Mouse (Mus musculus): ENCODE results near the gene Bmp3. TPM values are rescaled to one million over a fixed set of nuclear protein-coding genes. Genes with fewer than 3 reads are reported as not detected.

The Bmp3 gene
- 6.8 and 10.8 TPM in 2 replicates for polyA plus RNA-seq (2015; fragmentation: Nextera tagmentation; extraction: Ambion mirVana)

DNA sequence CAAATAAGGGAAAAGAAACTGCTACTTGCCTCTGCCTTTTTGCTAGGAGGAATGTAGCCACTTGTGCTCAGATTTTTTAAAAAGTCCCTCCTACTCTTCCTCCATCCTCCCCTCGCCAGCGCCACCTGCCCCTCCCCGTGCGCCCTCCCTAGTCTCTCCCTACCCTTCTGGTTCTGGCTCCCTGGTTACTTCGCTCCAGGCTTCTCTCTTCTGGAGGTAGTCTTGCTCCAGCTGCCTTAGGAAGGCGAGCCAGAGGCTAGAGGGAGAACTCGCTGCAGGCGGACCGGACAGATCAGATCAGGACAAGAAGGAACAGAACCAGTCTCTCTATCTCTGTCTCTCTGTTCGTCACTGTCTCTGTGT, at the start of gene Bmp3:
TSS of gene Bmp3 (plus strand) at position 152 of the 363 bp plus-strand sequence.
- Histone ChIP-seq H3K9me3 (ENCODE audit: low read length) (no peaks in the 10 kb centered on the region), H3K9ac (replicated peaks; ENCODE audit: low read depth) (peak within 1 kb of the TSS; percentile 34), H3K27ac (ENCODE audit: low read length) (peak within 1 kb of the TSS; percentile 66; the same call in 1 of the 2 replicates), H3K4me2 (replicated peaks; ENCODE audit: low read depth, low read length) (peak within 1 kb of the TSS; percentile 86), H3K36me3 (ENCODE audit: insufficient read depth, low read length) (no peaks in the 10 kb centered on the region), H3K27me3 (replicated peaks; ENCODE audit: insufficient read depth, low read length) (peaks cover 9% of the 10 kb centered on the region), H3K4me3 (ENCODE audit: low read depth, low read length) (peak within 1 kb of the TSS; percentile 59), H3K4me1 (ENCODE audit: insufficient read depth, low read depth, low read length) (peaks cover 3% of the 10 kb centered on the region; the same call in 1 of the 2 replicates)
- peak; percentile 58 for DNase-seq (ENCODE audit: low spot score)
- 1% methylated on average over 10 of the region's 10 CpGs for whole genome bisulfite sequencing
- ATAC-seq = peak; percentile 58
- TF ChIP-seq EP300 (IDR thresholded peaks at IDR 0.05) (no peak), CTCF (IDR thresholded peaks at IDR 0.05) (0 out of 2 replicates have a peak, but pooled peaks have one; percentile 16)

DNA sequence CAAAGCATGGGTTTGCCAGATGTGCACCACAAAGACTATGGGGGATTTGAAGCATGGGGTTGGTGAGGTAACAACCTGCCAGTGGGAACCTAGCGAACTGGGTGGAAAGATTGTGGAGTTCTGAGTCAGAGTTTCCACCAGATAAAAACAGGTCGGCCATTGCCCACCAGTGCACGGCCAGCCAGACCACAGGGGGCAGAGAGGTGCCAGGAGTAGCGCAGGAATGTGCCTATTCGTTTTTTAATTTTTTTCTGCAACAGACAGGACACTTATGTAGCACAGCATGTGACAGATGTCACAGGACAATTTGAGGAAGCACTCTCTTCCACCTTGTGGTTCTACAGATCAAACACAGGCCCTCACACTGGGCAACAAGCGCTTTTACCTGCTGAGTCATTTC, 49.5 kb upstream of the Bmp3 start:
- H3K4me1 ChIP-seq (ENCODE audit: insufficient read depth, low read depth, low read length) = no peaks in the 10 kb centered on the region
- no peaks in the 10 kb centered on the region for H3K27me3 ChIP-seq (replicated peaks; ENCODE audit: insufficient read depth, low read length)
- ATAC-seq (no peak), DNase-seq (ENCODE audit: low spot score) (no peak)
- H3K9ac ChIP-seq (replicated peaks; ENCODE audit: low read depth) = no peak overlapping the region
- no peaks in the 10 kb centered on the region for H3K9me3 ChIP-seq (ENCODE audit: low read length)
- H3K4me2 ChIP-seq (replicated peaks; ENCODE audit: low read depth, low read length) = no peak overlapping the region
- H3K27ac ChIP-seq (ENCODE audit: low read length) = no peak overlapping the region
- H3K4me3 ChIP-seq (ENCODE audit: low read depth, low read length) = no peak overlapping the region
- no peaks in the 10 kb centered on the region for H3K36me3 ChIP-seq (ENCODE audit: insufficient read depth, low read length)
- WGBS = 84% methylated on average over 6 of the region's 6 CpGs
- no peak for TF ChIP-seq EP300 (IDR thresholded peaks at IDR 0.05)
- TF ChIP-seq CTCF (IDR thresholded peaks at IDR 0.05) = no peak

DNA sequence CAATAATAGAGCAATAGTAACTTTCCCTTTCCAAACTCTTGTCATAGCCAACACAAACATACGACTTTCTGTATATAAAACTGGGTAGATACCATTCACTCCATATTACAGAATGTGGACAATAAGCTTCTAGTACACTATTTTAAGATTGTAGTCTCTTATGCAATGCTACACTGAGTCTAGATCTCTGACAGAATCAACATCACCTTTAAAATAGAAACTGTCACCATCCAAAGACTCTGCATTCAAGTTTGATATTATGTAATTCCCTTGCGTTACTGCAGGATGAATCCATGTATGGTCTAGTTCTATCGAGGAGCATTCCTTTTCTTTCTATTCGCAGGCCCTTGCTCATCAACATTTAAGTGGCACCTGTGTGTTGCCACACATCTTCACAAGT, 47.7 kb upstream of the Bmp3 start:
- Histone ChIP-seq H3K4me2 (replicated peaks; ENCODE audit: low read depth, low read length) (no peak overlapping the region), H3K36me3 (ENCODE audit: insufficient read depth, low read length) (no peaks in the 10 kb centered on the region), H3K27me3 (replicated peaks; ENCODE audit: insufficient read depth, low read length) (no peaks in the 10 kb centered on the region), H3K4me1 (ENCODE audit: insufficient read depth, low read depth, low read length) (no peaks in the 10 kb centered on the region), H3K9me3 (ENCODE audit: low read length) (no peaks in the 10 kb centered on the region), H3K4me3 (ENCODE audit: low read depth, low read length) (no peak overlapping the region), H3K27ac (ENCODE audit: low read length) (peak overlapping the region; percentile 14; the same call in 1 of the 2 replicates), H3K9ac (replicated peaks; ENCODE audit: low read depth) (no peak overlapping the region)
- 70% methylated on average over 4 of the region's 4 CpGs for WGBS
- ATAC-seq = peak; percentile 67
- DNase-seq (ENCODE audit: low spot score) = peak; percentile 71
- 0 out of 2 replicates have a peak, but pooled peaks have one; percentile 12 for TF ChIP-seq EP300 (IDR thresholded peaks at IDR 0.05)
- no peak for TF ChIP-seq CTCF (IDR thresholded peaks at IDR 0.05)

DNA sequence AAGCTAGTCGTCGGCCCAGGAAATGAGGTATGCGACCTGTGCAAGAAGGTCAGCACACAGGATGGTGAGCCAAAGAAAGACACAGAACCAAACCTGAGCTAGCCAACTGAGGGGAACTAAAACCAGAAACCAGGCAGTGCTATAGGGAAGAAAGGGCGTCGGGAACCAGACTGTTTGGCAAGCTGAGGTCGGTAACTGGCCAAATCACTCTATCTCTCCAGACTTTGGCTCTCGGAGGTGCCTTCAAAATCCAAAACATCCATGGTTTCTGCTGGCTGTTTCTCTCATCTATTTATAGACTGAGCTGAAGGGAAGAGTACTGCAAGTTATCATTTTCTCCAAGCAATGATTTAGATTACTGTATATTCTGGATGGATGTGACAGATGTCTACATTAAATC, 47.2 kb upstream of the Bmp3 start:
- peak; percentile 28; the same call in 1 of the 2 replicates for ATAC-seq
- Histone ChIP-seq H3K4me1 (ENCODE audit: insufficient read depth, low read depth, low read length) (no peaks in the 10 kb centered on the region), H3K4me3 (ENCODE audit: low read depth, low read length) (no peak overlapping the region), H3K27me3 (replicated peaks; ENCODE audit: insufficient read depth, low read length) (no peaks in the 10 kb centered on the region), H3K9ac (replicated peaks; ENCODE audit: low read depth) (no peak overlapping the region), H3K36me3 (ENCODE audit: insufficient read depth, low read length) (no peaks in the 10 kb centered on the region), H3K27ac (ENCODE audit: low read length) (no peak overlapping the region), H3K9me3 (ENCODE audit: low read length) (no peaks in the 10 kb centered on the region), H3K4me2 (replicated peaks; ENCODE audit: low read depth, low read length) (no peak overlapping the region)
- TF ChIP-seq CTCF (IDR thresholded peaks at IDR 0.05) = no peak
- TF ChIP-seq EP300 (IDR thresholded peaks at IDR 0.05) = no peak
- WGBS = 55% methylated on average over 7 of the region's 7 CpGs
- DNase-seq (ENCODE audit: low spot score) = peak; percentile 55

DNA sequence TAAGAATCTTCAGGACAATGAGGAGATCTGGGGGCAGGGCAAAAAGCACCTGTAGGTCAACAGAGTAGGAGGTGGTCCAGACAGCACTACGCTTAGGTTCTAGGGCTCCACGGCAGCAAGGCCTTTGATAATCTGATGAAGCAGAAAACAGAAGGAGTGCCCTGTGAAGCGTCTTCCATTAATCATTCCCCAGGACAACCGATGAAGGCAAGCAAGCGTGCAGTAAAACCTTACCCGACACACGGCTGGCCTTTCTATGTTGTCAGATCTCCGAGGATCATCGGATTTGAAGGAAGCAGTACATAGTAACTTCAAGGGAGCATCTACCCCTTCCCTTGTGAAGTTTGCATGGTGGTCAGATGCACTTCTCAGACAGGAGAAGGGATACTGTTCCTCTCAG, 46.3 kb upstream of the Bmp3 start:
- no peaks in the 10 kb centered on the region for H3K36me3 ChIP-seq (ENCODE audit: insufficient read depth, low read length)
- ATAC-seq (no peak), DNase-seq (ENCODE audit: low spot score) (no peak)
- no peak overlapping the region for H3K27ac ChIP-seq (ENCODE audit: low read length)
- H3K4me1 ChIP-seq (ENCODE audit: insufficient read depth, low read depth, low read length) = no peaks in the 10 kb centered on the region
- no peaks in the 10 kb centered on the region for H3K9me3 ChIP-seq (ENCODE audit: low read length)
- no peaks in the 10 kb centered on the region for H3K27me3 ChIP-seq (replicated peaks; ENCODE audit: insufficient read depth, low read length)
- no peak overlapping the region for H3K4me2 ChIP-seq (replicated peaks; ENCODE audit: low read depth, low read length)
- H3K4me3 ChIP-seq (ENCODE audit: low read depth, low read length) = no peak overlapping the region
- no peak overlapping the region for H3K9ac ChIP-seq (replicated peaks; ENCODE audit: low read depth)
- WGBS = 46% methylated on average over 9 of the region's 9 CpGs
- TF ChIP-seq CTCF (IDR thresholded peaks at IDR 0.05) = no peak
- no peak for TF ChIP-seq EP300 (IDR thresholded peaks at IDR 0.05)

DNA sequence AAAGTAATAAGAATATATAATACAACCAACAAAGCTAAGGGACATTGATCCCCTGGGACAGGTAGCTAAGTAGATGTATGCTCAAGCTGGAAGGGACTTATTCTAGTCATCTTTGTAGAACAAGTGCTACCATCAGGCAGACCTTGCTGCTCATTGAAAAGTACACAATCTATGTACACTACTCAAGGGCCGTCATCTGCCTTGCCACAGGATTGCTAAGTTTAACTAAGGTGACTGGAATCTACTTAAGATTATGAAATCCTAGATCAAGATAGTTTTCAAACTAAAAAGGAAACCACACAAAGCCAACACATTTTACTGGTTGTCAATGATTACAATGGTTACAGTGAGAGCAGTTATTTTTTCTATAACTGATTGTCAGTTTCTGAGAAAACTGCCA, 41.8 kb upstream of the Bmp3 start:
- Histone ChIP-seq H3K9ac (replicated peaks; ENCODE audit: low read depth) (no peak overlapping the region), H3K27ac (ENCODE audit: low read length) (no peak overlapping the region), H3K9me3 (ENCODE audit: low read length) (no peaks in the 10 kb centered on the region), H3K27me3 (replicated peaks; ENCODE audit: insufficient read depth, low read length) (no peaks in the 10 kb centered on the region), H3K36me3 (ENCODE audit: insufficient read depth, low read length) (no peaks in the 10 kb centered on the region), H3K4me2 (replicated peaks; ENCODE audit: low read depth, low read length) (no peak overlapping the region), H3K4me1 (ENCODE audit: insufficient read depth, low read depth, low read length) (no peaks in the 10 kb centered on the region), H3K4me3 (ENCODE audit: low read depth, low read length) (no peak overlapping the region)
- peak; percentile 62 for ATAC-seq
- no peak for TF ChIP-seq CTCF (IDR thresholded peaks at IDR 0.05)
- peak; percentile 69 for TF ChIP-seq EP300 (IDR thresholded peaks at IDR 0.05)
- WGBS = 43% methylated on average over 1 of the region's 1 CpGs
- DNase-seq (ENCODE audit: low spot score) = peak; percentile 67

DNA sequence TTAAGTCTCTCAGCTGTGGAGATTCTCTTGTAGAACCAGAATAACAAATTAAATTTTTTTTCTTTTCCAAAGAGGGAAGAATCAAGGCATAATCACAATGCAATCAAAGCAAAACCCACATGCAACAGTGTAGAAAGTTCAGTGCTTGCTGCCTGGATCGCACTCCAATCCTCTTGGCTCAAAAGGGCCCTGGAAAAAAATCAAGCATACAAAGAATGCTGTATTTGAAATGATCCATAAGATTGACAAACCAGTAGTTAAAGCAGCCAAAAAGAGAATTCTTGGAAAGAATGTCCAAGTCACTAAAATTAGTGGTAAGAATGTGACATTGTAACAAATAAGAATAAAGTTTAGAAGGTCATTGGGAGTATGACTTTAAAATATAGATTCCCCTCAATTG, 38.9 kb upstream of the Bmp3 start:
- peak; percentile 52 for DNase-seq (ENCODE audit: low spot score)
- H3K9me3 ChIP-seq (ENCODE audit: low read length) = no peaks in the 10 kb centered on the region

More for the DNA sequence above, 38.9 kb upstream of the Bmp3 start:
- no peak overlapping the region for H3K4me3 ChIP-seq (ENCODE audit: low read depth, low read length)
- no peaks in the 10 kb centered on the region for H3K36me3 ChIP-seq (ENCODE audit: insufficient read depth, low read length)
- 55% methylated on average over 1 of the region's 1 CpGs for WGBS
- ATAC-seq = no peak
- H3K27me3 ChIP-seq (replicated peaks; ENCODE audit: insufficient read depth, low read length) = no peaks in the 10 kb centered on the region
- H3K27ac ChIP-seq (ENCODE audit: low read length) = no peak overlapping the region
- no peaks in the 10 kb centered on the region for H3K4me1 ChIP-seq (ENCODE audit: insufficient read depth, low read depth, low read length)
- H3K4me2 ChIP-seq (replicated peaks; ENCODE audit: low read depth, low read length) = no peak overlapping the region
- TF ChIP-seq EP300 (IDR thresholded peaks at IDR 0.05) (peak; percentile 38), CTCF (IDR thresholded peaks at IDR 0.05) (no peak)
- no peak overlapping the region for H3K9ac ChIP-seq (replicated peaks; ENCODE audit: low read depth)
